Mouse (Mus musculus): ENCODE results near the gene Maff.

GRCm38 (mm10) chr15:79322991-79323790 lies 23.2 kb upstream of the Maff start:
- TF ChIP-seq TAL1 (conservative IDR thresholded peaks at IDR 0.05; ENCODE audit: low read depth, low read length) = no peak
- no peak for TF ChIP-seq CTCF (IDR thresholded peaks at IDR 0.05; ENCODE audit: low read depth, low read length)
- TF ChIP-seq GATA1 (IDR thresholded peaks at IDR 0.05; ENCODE audit: borderline replicate concordance, low read length) = no peak
- no peak for TF ChIP-seq POLR2AphosphoS5 (IDR thresholded peaks at IDR 0.05; ENCODE audit: insufficient replicate concordance, low read depth, low read length)
- TF ChIP-seq GATA2 (IDR thresholded peaks at IDR 0.05; ENCODE audit: borderline replicate concordance, low read depth, low read length) = no peak
